Mouse (Mus musculus): Measurements from ENCODE around the gene Cnot2. TPM values are rescaled to one million over a fixed set of nuclear protein-coding genes. Genes with fewer than 3 reads are reported as not detected.

Gene Cnot2
- polyA plus RNA-seq, 1 experiment from 2014 or later, result 60.0 TPM

DNA sequence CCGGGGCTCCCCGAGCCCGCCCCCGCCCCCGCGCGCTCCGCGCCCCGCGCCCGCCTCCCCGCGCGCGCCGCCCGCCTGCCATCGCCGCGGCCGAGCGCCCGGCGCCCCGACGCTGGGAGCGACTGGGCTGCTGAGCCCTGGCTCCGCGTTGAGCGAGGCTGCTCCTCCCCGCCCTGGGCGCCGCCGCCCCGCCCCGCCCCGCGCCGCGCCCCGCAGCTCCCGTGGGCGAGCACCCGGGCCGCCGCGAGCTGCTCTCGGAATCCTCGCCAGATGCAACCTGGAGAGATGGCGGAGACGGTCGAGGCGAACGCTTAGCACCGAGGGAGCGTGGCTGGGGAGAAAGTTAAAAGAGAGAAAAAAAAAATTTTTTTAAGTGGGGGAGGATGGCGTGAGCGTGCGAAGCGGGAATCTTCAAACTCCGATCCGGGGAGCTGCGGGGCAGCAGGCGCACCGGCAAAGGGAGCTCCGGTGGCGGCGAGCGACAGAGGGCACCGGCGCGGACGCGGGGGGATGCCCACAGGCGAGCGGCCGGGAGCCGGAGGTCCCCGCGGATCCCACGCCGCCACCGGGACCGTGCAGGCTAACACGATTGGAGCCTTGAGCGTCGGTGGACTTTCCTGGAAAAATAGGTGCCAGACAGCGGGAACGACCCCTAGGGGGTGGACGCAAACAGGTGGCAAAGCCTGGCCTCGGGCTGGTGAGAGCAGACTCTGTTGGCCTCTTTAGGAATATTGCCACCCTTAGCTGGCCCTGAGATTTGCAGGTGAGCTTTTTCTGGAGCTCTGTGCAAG lies 107.4 kb downstream of the Cnot2 start, which contains the start of gene Kcnmb4:
Kcnmb4 (minus strand) TSS at position 120 of the 791 bp plus-strand sequence.
- peak within 1 kb of the TSS; percentile 62 for H3K9ac ChIP-seq
- WGBS, result under 1% methylated on average over 70 of the region's 92 CpGs
- H3K27me3 ChIP-seq, result no peaks in the 10 kb centered on the region
- H3K4me1 ChIP-seq (replicated peaks), result peaks cover 17% of the 10 kb centered on the region
- ATAC-seq (replicated peaks; ENCODE audit: insufficient number of reproducible peaks, insufficient read depth, low FRiP score, low read depth), result peak; percentile 81
- H3K9me3 ChIP-seq (replicated peaks), result 0 out of 2 replicates have a peak, but pooled peaks cover 5% of the 10 kb centered on the region
- H3K4me2 ChIP-seq, result peak within 1 kb of the TSS; percentile 99
- no peaks in the 10 kb centered on the region for H3K36me3 ChIP-seq
- H3K4me3 ChIP-seq, result peak within 1 kb of the TSS; percentile 67
- H3K27ac ChIP-seq, result no peak within 1 kb of the TSS

DNA sequence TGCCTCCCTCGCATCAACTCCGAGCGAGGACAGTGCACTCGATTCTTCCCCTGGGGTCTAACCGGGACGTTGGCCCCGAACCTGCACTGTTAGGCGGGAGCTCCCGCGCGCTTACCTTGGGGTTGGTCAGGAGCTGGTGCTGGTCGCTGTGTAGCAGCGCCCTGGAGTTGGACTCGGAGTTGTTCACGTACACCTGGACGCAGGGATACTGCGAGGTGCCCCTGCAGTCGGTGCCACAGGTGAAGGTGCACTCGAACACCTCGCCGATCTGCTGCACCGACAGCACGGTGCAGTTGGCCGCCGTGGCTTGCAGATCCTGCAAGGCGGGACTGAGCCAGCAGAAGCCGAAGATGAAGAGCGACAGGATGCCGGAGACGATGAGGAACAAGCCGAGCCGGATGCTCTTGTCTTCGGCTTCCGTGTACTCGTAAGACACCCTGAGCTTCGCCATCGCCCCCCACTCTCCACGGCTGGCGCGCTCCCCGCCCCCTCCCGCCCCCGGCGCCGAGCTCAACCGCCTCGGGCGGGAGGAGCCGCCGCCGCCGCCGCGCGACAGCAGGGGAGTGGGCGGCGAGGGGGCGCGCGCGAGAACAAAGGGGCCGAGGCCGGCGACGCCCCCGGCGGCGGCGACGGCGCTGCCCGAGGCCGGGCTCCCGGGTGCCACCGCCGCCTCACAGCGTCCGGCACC lies 108.1 kb downstream of the Cnot2 start:
- no peaks in the 10 kb centered on the region for H3K27me3 ChIP-seq
- under 1% methylated on average over 49 of the region's 78 CpGs for WGBS
- ATAC-seq (replicated peaks; ENCODE audit: insufficient number of reproducible peaks, insufficient read depth, low FRiP score, low read depth), result peak; percentile 64
- 0 out of 2 replicates have a peak, but pooled peaks cover 5% of the 10 kb centered on the region for H3K9me3 ChIP-seq (replicated peaks)
- H3K9ac ChIP-seq, result peak overlapping the region; percentile 62
- H3K36me3 ChIP-seq, result no peaks in the 10 kb centered on the region
- no peak overlapping the region for H3K27ac ChIP-seq
- peak overlapping the region; percentile 67 for H3K4me3 ChIP-seq
- H3K4me2 ChIP-seq, result peak overlapping the region; percentile 99
- peaks cover 17% of the 10 kb centered on the region for H3K4me1 ChIP-seq (replicated peaks)

DNA sequence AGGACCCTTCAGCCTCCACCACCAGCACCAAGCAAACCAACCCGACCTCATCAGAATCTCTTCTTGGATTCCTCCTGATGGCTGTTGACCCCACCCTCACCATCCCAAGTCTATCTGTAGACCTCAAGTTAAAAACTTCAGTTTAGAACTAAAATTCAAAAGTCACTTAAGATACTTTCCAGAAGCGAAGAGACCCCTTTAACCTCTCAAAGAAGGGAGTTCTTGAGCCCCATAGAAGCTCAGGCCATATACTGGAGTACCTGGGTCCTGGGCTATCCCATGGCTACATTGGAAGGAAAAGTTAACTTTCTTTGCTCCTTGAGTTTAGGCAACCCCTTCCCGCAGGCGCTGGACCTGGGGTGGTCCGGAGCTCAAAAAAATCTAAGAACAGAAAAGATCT lies 108.7 kb downstream of the Cnot2 start:
- no peak overlapping the region for H3K27ac ChIP-seq
- ATAC-seq (replicated peaks; ENCODE audit: insufficient number of reproducible peaks, insufficient read depth, low FRiP score, low read depth), result no peak
- 0 out of 2 replicates have a peak, but pooled peaks cover 5% of the 10 kb centered on the region for H3K9me3 ChIP-seq (replicated peaks)
- H3K27me3 ChIP-seq, result no peaks in the 10 kb centered on the region
- 10% methylated on average over 5 of the region's 5 CpGs for WGBS
- peak overlapping the region; percentile 67 for H3K4me3 ChIP-seq
- H3K4me2 ChIP-seq, result peak overlapping the region; percentile 99
- H3K4me1 ChIP-seq (replicated peaks), result peaks cover 17% of the 10 kb centered on the region
- no peaks in the 10 kb centered on the region for H3K36me3 ChIP-seq
- peak overlapping the region; percentile 62 for H3K9ac ChIP-seq

- no peak overlapping the region for H3K4me3 ChIP-seq
- H3K4me1 ChIP-seq (replicated peaks), result peaks cover 17% of the 10 kb centered on the region
- no peaks in the 10 kb centered on the region for H3K27me3 ChIP-seq
- H3K4me2 ChIP-seq, result no peak overlapping the region
- no peaks in the 10 kb centered on the region for H3K9me3 ChIP-seq (replicated peaks)
- no peak for ATAC-seq (replicated peaks; ENCODE audit: insufficient number of reproducible peaks, insufficient read depth, low FRiP score, low read depth)
- H3K9ac ChIP-seq, result no peak overlapping the region
- WGBS, result 79% methylated on average over 11 of the region's 11 CpGs
- H3K27ac ChIP-seq, result no peak overlapping the region
- no peaks in the 10 kb centered on the region for H3K36me3 ChIP-seq
Observed at GRCm38 (mm10) chr10:116470306-116470925, 110.9 kb downstream of the Cnot2 start.

- no peak overlapping the region for H3K27ac ChIP-seq
- H3K9me3 ChIP-seq (replicated peaks), result no peaks in the 10 kb centered on the region
- H3K36me3 ChIP-seq, result no peaks in the 10 kb centered on the region
- WGBS, result 78% methylated on average over 5 of the region's 5 CpGs
- H3K4me3 ChIP-seq, result no peak overlapping the region
- ATAC-seq (replicated peaks; ENCODE audit: insufficient number of reproducible peaks, insufficient read depth, low FRiP score, low read depth), result no peak
- no peak overlapping the region for H3K9ac ChIP-seq
- no peaks in the 10 kb centered on the region for H3K27me3 ChIP-seq
- H3K4me1 ChIP-seq (replicated peaks), result peaks cover 9% of the 10 kb centered on the region
- no peak overlapping the region for H3K4me2 ChIP-seq
Observed at GRCm38 (mm10) chr10:116468094-116468493, 113.2 kb downstream of the Cnot2 start.

GRCm38 (mm10) chr10:116463753-116464345 lies 117.5 kb downstream of the Cnot2 start:
- WGBS, result 88% methylated on average over 12 of the region's 12 CpGs
- no peaks in the 10 kb centered on the region for H3K9me3 ChIP-seq (replicated peaks)

DNA sequence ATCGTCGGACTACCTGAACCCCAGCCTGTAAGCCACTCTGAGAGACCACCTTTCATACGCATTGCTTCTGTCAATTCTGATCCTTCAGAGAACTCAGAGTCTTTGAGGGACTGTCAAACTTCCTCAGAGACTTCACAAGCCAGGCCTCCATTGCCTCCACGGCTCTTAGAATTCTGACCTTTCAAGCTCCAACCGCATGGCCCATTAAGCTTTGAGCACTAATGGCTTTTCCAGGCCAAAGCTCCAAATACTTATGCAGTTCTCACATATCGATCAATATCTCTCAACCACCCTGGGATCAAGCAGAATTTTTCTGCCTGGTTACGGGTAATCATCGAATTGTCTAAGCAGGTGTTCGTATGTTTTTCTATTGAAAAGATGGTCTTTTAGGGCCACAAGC lies 119.9 kb downstream of the Cnot2 start:
- Histone ChIP-seq H3K4me3 (no peak overlapping the region), H3K4me1 (replicated peaks) (no peaks in the 10 kb centered on the region)
- 94% methylated on average over 9 of the region's 9 CpGs for WGBS

More at GRCm38 (mm10) chr10:116463753-116464345, 117.5 kb downstream of the Cnot2 start:
- Histone ChIP-seq H3K4me3 (no peak overlapping the region), H3K9ac (no peak overlapping the region), H3K27me3 (no peaks in the 10 kb centered on the region), H3K36me3 (no peaks in the 10 kb centered on the region), H3K4me2 (no peak overlapping the region), H3K4me1 (replicated peaks) (no peaks in the 10 kb centered on the region), H3K27ac (no peak overlapping the region)
- ATAC-seq (replicated peaks; ENCODE audit: insufficient number of reproducible peaks, insufficient read depth, low FRiP score, low read depth), result no peak

GRCm38 (mm10) chr10:116458786-116459185 lies 122.5 kb downstream of the Cnot2 start:
- Histone ChIP-seq H3K4me3 (no peak overlapping the region), H3K27ac (no peak overlapping the region), H3K4me1 (replicated peaks) (no peaks in the 10 kb centered on the region), H3K4me2 (no peak overlapping the region), H3K9ac (no peak overlapping the region), H3K36me3 (no peaks in the 10 kb centered on the region), H3K9me3 (replicated peaks) (no peaks in the 10 kb centered on the region), H3K27me3 (no peaks in the 10 kb centered on the region)
- 87% methylated on average over 9 of the region's 9 CpGs for WGBS
- ATAC-seq (replicated peaks; ENCODE audit: insufficient number of reproducible peaks, insufficient read depth, low FRiP score, low read depth), result no peak

More for the DNA sequence above, 119.9 kb downstream of the Cnot2 start:
- Histone ChIP-seq H3K9me3 (replicated peaks) (no peaks in the 10 kb centered on the region), H3K27me3 (no peaks in the 10 kb centered on the region), H3K27ac (no peak overlapping the region), H3K4me2 (no peak overlapping the region), H3K9ac (no peak overlapping the region), H3K36me3 (no peaks in the 10 kb centered on the region)
- ATAC-seq (replicated peaks; ENCODE audit: insufficient number of reproducible peaks, insufficient read depth, low FRiP score, low read depth), result no peak

DNA sequence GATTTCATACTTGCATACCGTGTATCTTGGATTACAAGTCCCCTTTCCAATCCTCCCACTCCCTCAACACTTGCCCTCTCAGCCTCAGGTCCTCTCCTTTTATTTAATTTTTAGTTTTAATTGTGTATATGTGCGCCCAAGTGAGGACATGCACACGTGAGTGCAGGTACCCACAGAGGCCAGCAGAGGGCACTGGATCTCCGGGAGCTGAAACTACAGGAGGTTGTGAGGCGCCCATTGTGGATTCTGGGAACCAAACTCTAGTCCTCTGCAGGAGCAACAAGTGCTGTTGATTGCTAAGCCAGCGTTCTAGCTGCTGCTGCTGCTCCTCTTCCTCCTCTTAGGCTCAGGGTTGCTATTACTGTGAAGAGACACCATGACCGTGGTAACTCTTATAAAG lies 128.5 kb downstream of the Cnot2 start:
- H3K9me3 ChIP-seq (replicated peaks), result no peaks in the 10 kb centered on the region
- no peaks in the 10 kb centered on the region for H3K27me3 ChIP-seq
- ATAC-seq (replicated peaks; ENCODE audit: insufficient number of reproducible peaks, insufficient read depth, low FRiP score, low read depth), result no peak
- no peak overlapping the region for H3K9ac ChIP-seq
- H3K4me3 ChIP-seq, result no peak overlapping the region
- no peak overlapping the region for H3K27ac ChIP-seq
- H3K4me2 ChIP-seq, result no peak overlapping the region
- H3K4me1 ChIP-seq (replicated peaks), result peaks cover 3% of the 10 kb centered on the region; the same call in 1 of the 2 replicates
- WGBS, result 91% methylated on average over 7 of the region's 7 CpGs
- H3K36me3 ChIP-seq, result no peaks in the 10 kb centered on the region

GRCm38 (mm10) chr10:116450621-116451020 lies 130.7 kb downstream of the Cnot2 start:
- no peak overlapping the region for H3K4me3 ChIP-seq
- peaks cover 3% of the 10 kb centered on the region; the same call in 1 of the 2 replicates for H3K4me1 ChIP-seq (replicated peaks)
- H3K9me3 ChIP-seq (replicated peaks), result no peaks in the 10 kb centered on the region
- H3K27me3 ChIP-seq, result no peaks in the 10 kb centered on the region
- no peak for ATAC-seq (replicated peaks; ENCODE audit: insufficient number of reproducible peaks, insufficient read depth, low FRiP score, low read depth)
- H3K9ac ChIP-seq, result no peak overlapping the region
- H3K27ac ChIP-seq, result no peak overlapping the region
- 62% methylated on average over 9 of the region's 9 CpGs for WGBS
- no peaks in the 10 kb centered on the region for H3K36me3 ChIP-seq
- no peak overlapping the region for H3K4me2 ChIP-seq

DNA sequence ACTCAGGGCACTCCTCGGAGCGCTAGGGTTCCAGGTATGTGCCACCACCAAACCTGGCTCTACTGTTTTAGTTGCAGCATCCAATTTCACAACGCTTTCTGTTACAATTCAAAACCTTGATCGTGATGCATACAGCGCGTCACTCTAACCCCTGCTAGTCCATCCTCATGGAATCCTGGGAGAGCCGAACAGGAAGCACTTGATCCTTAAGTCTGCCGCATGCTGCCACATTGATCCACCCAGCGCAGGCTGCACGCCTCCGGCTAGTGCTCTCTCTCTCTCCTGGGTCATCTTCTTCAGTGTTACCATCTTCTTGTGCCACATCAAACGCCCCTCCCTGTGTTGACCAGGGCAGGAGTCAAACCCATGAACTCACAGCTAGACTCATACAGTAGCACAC lies 133.1 kb downstream of the Cnot2 start:
- peaks cover 3% of the 10 kb centered on the region; the same call in 1 of the 2 replicates for H3K4me1 ChIP-seq (replicated peaks)
- H3K9ac ChIP-seq, result no peak overlapping the region
- 93% methylated on average over 12 of the region's 12 CpGs for WGBS
- no peaks in the 10 kb centered on the region for H3K36me3 ChIP-seq
- no peaks in the 10 kb centered on the region for H3K27me3 ChIP-seq
- H3K27ac ChIP-seq, result no peak overlapping the region
- ATAC-seq (replicated peaks; ENCODE audit: insufficient number of reproducible peaks, insufficient read depth, low FRiP score, low read depth), result no peak
- H3K4me2 ChIP-seq, result no peak overlapping the region
- H3K4me3 ChIP-seq, result no peak overlapping the region
- no peaks in the 10 kb centered on the region for H3K9me3 ChIP-seq (replicated peaks)

Data from heart, embryonic 15.5 days (tissue).